Mouse (Mus musculus) stomach, postnatal 0 days (tissue): ENCODE data around the gene Ap3b1.

Source experiments
- CTCF ChIP-seq: IDR thresholded peaks from 2 replicates; pipeline ENCODE4 v1.5.1; 2016; ENCODE audit warnings: antibody characterized with exemption, low read depth, mild to moderate bottlenecking, moderate library complexity
- EP300 ChIP-seq: optimal IDR thresholded peaks from 2 replicates; pipeline ENCODE3; 2016; ENCODE audit warnings: antibody characterized with exemption

- TF ChIP-seq CTCF (no peak), EP300 (no peak)
These were observed 132.4 kb downstream of the Ap3b1 start for GRCm38 (mm10) chr13:94491159-94491558.
